Mouse (Mus musculus) gastrocnemius, postnatal 36 days (tissue): ENCODE results near the gene Il12rb1. TPM values are rescaled to one million over a fixed set of nuclear protein-coding genes. Genes with fewer than 3 reads are reported as not detected.

Experiments
- DNase-seq, 2 experiments: peaks; one replicate each; pipeline ENCODE4 v3.0.0; 2022
- intact Hi-C: fragments of 180-260 bp; cut with DNase I; formaldehyde crosslinking; loops from one replicate; pipeline ENCODE4 v1.15.1; 2025
- long read RNA-seq, 2 experiments: library from polyadenylated mRNA; stranded (forward); transcript quantifications; one replicate each; pipeline ENCODE4 v2.0.0; 2021
- total RNA-seq, 2 experiments: library from RNA; stranded (reverse); gene quantifications; 2 replicates each; pipeline ENCODE4 v1.2.3; 2021

The Il12rb1 gene
- total RNA-seq = under 1 TPM in 1 of 2 experiments, not detected in 1; 0.15 TPM
- long read RNA-seq, experiment 1 = 0 reads
- long read RNA-seq, experiment 2 = 0 reads

DNA sequence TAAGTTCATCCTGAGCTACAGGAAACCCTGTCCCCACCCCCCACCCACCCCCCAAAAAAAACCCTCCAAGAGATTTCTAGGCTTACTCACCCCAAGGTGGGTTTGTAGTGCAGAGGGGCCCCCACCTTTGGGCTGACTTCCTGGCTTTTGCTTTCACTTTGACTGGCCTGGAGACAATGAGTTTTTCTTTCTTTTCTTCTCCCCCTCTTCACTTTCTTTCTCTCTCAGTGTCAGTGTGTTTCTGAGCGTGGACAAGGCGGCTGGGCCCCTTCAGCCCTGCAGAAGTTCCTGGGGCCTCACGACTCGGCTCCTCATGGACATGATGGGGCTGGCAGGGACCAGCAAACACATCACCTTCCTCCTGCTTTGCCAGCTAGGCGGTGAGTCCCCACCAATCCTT, at the start of gene Il12rb1:
TSS of gene Il12rb1 (plus strand) at position 211 of the 400 bp plus-strand sequence.
- no peak for DNase-seq

GRCm38 (mm10) chr8:70758616-70759561, 49.4 kb upstream of the Il12rb1 start:
- intact Hi-C loops = no loop called here
- peak; percentile 15 to 26 for DNase-seq

More for the DNA sequence above, at the start of gene Il12rb1:
- intact Hi-C loops = no loop called here

DNA sequence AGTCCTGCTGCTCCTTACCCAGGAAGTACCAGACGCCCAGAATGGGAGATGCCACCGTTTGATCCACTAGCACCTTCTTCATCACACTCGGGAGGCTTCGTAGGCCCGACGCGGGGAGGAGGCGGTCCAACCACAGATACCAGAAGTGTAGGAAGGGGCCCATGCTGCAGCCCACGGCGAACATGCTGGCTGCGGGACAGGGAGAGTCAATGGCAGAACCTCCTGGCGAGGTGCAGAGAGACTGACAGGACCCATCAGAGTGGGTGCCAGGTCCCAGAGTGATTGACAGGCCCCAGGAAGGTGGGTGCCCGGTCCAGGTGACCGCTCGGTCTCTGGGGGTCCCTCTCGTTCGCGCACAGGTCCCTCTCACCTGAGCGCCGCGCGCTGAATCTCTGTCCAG, 47.9 kb upstream of the Il12rb1 start:
- intact Hi-C loops = no loop called here

GRCm38 (mm10) chr8:70760775-70761406, 47.4 kb upstream of the Il12rb1 start, which contains the start of gene Mpv17l2:
TSS of gene Mpv17l2 (minus strand) at chr8:70760946.
- peak; percentile 86 to 93 for DNase-seq
- intact Hi-C loops = no loop called here

More for the DNA sequence above, 47.9 kb upstream of the Il12rb1 start:
- no peak for DNase-seq

DNA sequence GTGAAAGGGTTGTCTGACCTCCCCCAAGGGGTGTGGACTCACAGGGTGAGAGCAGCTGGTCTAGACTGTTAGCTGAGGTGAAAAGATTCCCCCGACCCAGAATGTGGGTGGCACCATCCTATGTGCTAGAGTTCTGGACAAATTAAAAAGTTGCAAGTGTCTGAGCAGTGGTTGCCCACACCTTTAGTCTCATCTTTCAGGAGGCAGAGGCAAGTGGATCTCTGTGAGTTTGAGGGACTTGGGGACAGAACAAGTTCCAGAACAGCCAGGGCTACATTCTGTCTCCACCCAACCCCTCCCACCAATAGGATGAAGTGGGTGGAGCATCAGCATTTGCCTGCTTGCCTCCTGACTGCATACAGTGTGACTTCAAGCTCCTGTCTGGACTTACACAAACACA, 46.1 kb upstream of the Il12rb1 start:
- DNase-seq = no peak
- intact Hi-C loops = no loop called here

- no peak for DNase-seq
- intact Hi-C loops = no loop called here
These were observed 44.9 kb upstream of the Il12rb1 start for GRCm38 (mm10) chr8:70763354-70763753.

DNA sequence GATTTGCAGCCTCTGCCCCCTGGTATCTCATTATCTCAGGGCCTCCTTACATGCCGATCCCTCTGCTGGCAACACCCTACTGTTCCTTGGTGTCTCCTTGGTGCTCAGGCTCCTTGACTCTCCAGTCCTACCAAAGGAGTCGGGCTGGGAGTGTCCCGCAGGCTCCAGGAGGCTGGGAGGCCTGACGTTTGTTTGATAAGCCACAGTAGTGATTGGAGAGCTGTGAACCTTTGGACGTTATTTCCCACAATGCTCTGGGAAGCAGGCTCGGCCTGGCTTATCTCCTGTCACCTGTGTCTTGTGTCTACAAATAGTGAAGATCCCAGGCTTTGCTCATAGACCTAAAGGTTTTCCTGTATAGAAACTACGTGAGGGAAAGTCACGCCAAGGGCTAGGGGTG, 44.2 kb upstream of the Il12rb1 start:
- intact Hi-C loops = no loop called here
- DNase-seq = no peak

DNA sequence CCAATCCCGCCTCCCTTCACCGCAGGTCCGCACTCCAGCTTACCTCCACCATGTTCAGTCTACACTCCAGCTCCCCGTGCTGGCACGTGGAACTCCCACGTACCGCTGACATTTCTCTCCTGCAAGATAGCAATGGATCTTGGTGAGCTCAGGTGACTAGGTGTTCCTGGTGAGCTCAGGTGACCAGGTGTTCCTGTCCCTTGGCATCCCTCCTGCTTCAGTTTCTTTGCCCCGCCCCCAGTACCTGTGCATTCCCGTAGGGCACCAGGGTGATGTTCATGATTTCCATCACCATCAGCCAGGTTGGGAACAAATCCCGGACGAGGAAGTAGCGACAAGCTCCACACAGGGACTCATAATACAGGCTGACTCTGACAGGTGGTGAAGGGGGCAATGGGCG, 43.6 kb upstream of the Il12rb1 start:
- intact Hi-C loops = no loop called here
- no peak for DNase-seq

DNA sequence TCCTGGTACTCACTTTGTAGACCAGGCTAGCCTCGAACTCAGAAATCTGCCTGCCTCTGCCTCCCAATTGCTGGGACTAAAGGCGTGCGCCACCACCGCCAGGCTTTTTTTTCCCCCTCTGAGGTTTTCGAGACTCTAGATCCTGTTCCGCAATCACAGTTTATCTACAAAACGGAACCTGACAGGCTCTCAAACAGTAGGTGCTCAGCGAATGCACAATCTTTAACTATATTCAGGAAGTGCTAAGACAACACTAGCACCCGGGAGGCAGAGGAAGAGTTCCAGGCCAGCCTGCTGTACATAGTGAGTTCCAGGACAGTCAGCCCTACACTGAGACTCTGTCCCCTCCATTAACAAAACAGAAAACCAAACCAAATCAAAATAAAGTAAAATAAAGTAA, 42.9 kb upstream of the Il12rb1 start:
- DNase-seq = no peak
- intact Hi-C loops = no loop called here

- DNase-seq = no peak
These were observed 42.2 kb upstream of the Il12rb1 start for GRCm38 (mm10) chr8:70765838-70766570.

DNA sequence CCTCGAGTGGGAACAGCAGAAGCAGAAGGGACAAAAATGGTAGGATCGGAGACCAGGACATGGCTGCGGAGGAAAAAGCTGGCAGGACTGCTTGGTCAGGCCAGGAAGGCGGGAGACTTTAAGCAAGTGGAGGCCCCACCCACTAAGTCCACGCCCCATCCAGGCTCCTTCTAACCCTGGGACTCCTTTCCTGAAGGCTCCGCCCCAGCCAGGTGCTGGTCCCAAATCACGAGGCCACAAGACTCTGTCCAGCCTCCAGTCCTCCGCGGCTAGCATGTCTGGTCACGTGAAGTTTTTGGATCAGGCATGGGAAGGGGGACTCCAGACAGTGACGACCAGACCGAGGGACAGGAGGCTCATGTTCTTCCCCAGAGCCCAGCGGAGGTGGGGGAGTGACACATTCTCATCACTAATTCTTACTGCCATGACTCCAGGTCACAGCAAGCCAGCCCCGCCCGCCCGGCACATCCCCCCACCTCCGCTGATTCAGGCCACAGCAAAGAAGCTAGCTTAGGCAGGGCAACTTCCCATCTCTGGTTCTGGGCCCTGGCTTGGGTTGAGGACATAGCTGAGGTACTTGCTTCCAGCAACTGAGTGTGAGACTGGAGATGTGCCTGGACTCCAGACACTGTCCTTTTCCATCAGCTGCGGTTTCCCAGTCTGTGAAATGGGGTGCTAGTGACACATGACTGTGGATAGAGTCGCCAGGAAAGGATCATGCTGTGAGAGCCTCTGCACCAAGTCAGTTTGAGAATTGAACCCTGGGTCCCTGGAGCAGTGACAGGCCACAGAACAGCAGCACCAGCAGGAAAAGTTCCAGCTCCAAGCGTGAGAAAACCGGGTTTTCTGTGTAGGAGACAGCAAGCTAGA, 41.4 kb upstream of the Il12rb1 start:
- intact Hi-C loops = no loop called here
- peak; percentile 72 to 73 for DNase-seq

More at GRCm38 (mm10) chr8:70765838-70766570, 42.2 kb upstream of the Il12rb1 start:
- intact Hi-C loops = no loop called here

DNA sequence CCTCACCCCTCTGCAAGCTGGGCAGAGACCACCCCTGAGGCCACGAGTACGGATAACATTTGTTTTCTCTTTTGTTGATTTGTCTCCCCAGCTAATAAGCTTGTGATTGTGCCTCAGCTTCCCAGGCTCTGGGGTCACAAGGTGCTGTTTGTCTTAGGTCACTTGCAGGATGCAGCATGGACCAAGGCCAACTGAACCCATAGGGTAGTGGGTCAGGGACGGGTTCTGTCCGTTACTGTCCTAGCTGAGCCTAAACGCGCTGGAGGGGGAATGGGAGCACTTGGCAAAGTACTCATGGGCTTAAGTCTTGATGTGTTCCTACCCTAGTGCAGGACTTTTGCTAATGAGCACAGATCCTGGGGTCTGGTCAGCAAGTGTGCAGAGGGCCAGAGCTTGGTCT, 40.7 kb upstream of the Il12rb1 start:
- intact Hi-C loops = no loop called here
- DNase-seq = no peak

DNA sequence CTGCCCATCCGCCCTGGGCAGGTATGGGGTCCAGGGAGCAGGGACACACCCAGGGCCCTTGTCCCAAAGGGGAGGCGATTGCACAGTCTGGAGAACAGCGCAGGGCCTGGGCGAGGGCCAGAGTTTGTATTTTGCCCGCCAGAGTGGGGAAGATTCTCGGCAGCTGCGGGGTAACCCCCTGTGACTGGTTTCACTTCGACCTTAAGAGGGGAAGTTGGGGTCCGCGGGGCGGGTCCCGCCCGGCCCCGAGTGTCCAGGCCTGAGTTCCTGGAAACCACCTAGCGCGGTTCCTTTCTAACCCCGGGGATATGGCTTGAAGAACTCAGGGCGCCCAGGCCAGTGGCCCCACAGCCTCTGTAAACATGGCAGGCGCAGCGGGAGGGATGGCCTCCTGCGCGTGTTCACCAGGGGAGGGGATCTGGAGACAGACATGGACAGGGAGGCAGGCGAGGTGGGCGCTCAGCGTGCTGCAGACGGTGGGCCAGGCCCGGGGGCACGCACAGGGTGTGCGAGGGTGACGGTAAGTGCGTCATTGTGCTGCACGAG, 39.9 kb upstream of the Il12rb1 start:
- intact Hi-C loops = no loop called here
- no peak for DNase-seq

- intact Hi-C loops = no loop called here
- no peak for DNase-seq
These were observed 39.3 kb upstream of the Il12rb1 start for GRCm38 (mm10) chr8:70768956-70769355.

- intact Hi-C loops = no loop called here
- peak; percentile 91 to 94 for DNase-seq
These were observed 38.9 kb upstream of the Il12rb1 start for GRCm38 (mm10) chr8:70769359-70769758.

DNA sequence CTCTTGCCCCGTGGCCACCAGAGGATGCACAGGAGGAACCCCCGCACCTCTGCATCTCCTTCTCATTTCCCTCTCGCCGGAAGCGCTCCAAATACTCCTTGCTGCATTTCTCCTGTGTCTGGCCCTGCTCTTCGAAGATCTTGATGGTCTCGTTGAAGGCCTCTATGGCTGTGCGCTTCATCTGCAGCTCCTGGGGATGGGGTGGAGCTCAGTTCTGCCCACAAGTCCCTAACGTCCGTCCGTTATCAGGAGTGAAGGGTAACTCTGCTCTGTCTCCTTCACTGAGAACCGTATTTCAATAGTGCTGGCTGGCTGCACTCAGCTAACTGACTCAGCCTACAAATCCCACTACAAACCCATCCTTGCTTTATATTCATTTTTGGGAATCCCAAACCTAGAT, 38.4 kb upstream of the Il12rb1 start:
- no peak for DNase-seq
- intact Hi-C loops = loop anchor here (5.0 kb wide), 1 partner anchor 72 kb away; no protein-coding TSS in a partner anchor

- intact Hi-C loops = loop anchor here (5.0 kb wide), 1 partner anchor 72 kb away; no protein-coding TSS in a partner anchor
- DNase-seq = no peak
These were observed 37.5 kb upstream of the Il12rb1 start for GRCm38 (mm10) chr8:70770748-70771147.

GRCm38 (mm10) chr8:70771217-70771616, 37.0 kb upstream of the Il12rb1 start:
- intact Hi-C loops = loop anchor here (5.0 kb wide), 1 partner anchor 71 kb away; no protein-coding TSS in a partner anchor

DNA sequence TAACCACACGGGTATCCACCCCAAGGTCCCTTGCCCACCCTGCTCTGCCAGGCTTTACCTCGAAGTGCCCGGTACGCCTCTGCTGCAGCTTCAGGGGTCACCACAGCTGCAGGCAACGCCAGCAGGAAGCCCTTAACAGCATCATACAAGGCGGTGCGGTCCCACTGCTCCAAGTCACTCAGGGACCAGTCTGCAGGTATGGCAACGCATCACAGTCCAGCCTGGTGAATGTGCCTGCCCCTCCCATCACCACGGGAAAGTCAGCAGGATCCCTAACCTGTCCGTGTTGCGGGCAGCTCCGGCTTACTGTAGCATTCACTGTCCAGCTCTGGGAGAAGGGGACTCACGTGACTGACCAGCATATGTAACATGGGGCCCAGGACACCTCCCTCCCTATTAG, 36.2 kb upstream of the Il12rb1 start:
- DNase-seq = no peak
- intact Hi-C loops = loop anchor here (5.0 kb wide), 1 partner anchor 70 kb away; no protein-coding TSS in a partner anchor

More at GRCm38 (mm10) chr8:70771217-70771616, 37.0 kb upstream of the Il12rb1 start:
- DNase-seq = no peak
